Mouse (Mus musculus) CH12F3 (cell line): Measurements from ENCODE around the gene Siglece.
"Not testable (repeated sequence)": the region's sequence is repeated elsewhere in the genome, so short reads cannot be mapped to it uniquely, and the experiment has no call there.

Source experiments
- in situ Hi-C: fragments of 300-500 bp; cut with MboI; formaldehyde crosslinking; loops from 2 replicates; pipeline ENCODE4 v1.14.3; 2020; ENCODE audit warnings: low sequenced_read_pairs

Gene Siglece

GRCm38 (mm10) chr7:43660002-43660401 lies at the start of gene Siglece:
Gene Siglece, minus strand, starts transcription at chr7:43660161.
- in situ Hi-C loops: no loop called here

- in situ Hi-C loops: no loop called here
Observed at GRCm38 (mm10) chr7:43690118-43690517, 30.2 kb upstream of the Siglece start, which contains the start of gene Klk14. Gene Klk14, plus strand, starts transcription at chr7:43690418.

GRCm38 (mm10) chr7:43685088-43685487 lies 25.1 kb upstream of the Siglece start:
- in situ Hi-C loops: no loop called here

- in situ Hi-C loops: not testable (repeated sequence)
Observed at GRCm38 (mm10) chr7:43682511-43682910, 22.6 kb upstream of the Siglece start.

GRCm38 (mm10) chr7:43680960-43681359 lies 21.0 kb upstream of the Siglece start:
- in situ Hi-C loops: no loop called here

GRCm38 (mm10) chr7:43678517-43678916 lies 18.6 kb upstream of the Siglece start:
- in situ Hi-C loops: no loop called here

GRCm38 (mm10) chr7:43675091-43675490 lies 15.1 kb upstream of the Siglece start:
- in situ Hi-C loops: no loop called here

GRCm38 (mm10) chr7:43672581-43673260 lies 12.8 kb upstream of the Siglece start:
- in situ Hi-C loops: no loop called here

GRCm38 (mm10) chr7:43671809-43672580 lies 12.0 kb upstream of the Siglece start, which contains the start of gene Ctu1:
Gene Ctu1, plus strand, starts transcription at chr7:43672016.
- in situ Hi-C loops: no loop called here

GRCm38 (mm10) chr7:43671064-43671808 lies 11.3 kb upstream of the Siglece start:
- in situ Hi-C loops: no loop called here

GRCm38 (mm10) chr7:43668582-43668981 lies 8.6 kb upstream of the Siglece start:
- in situ Hi-C loops: no loop called here

GRCm38 (mm10) chr7:43667221-43667620 lies 7.3 kb upstream of the Siglece start:
- in situ Hi-C loops: not testable (repeated sequence)

- in situ Hi-C loops: no loop called here
Observed at GRCm38 (mm10) chr7:43662804-43663203, 2.8 kb upstream of the Siglece start.

GRCm38 (mm10) chr7:43656232-43656631 lies 3.7 kb downstream of the Siglece start:
- in situ Hi-C loops: no loop called here

GRCm38 (mm10) chr7:43654519-43654918 lies 5.4 kb downstream of the Siglece start:
- in situ Hi-C loops: no loop called here

- in situ Hi-C loops: no loop called here
Observed at GRCm38 (mm10) chr7:43652683-43653082, 7.3 kb downstream of the Siglece start.

GRCm38 (mm10) chr7:43643046-43643652 lies 16.8 kb downstream of the Siglece start:
- in situ Hi-C loops: no loop called here

- in situ Hi-C loops: no loop called here
Observed at GRCm38 (mm10) chr7:43642587-43642986, 17.4 kb downstream of the Siglece start.

GRCm38 (mm10) chr7:43637118-43637517 lies 22.8 kb downstream of the Siglece start:
- in situ Hi-C loops: no loop called here

- in situ Hi-C loops: no loop called here
Observed at GRCm38 (mm10) chr7:43636194-43636593, 23.8 kb downstream of the Siglece start.

- in situ Hi-C loops: no loop called here
Observed at GRCm38 (mm10) chr7:43634500-43634899, 25.5 kb downstream of the Siglece start, which contains the start of gene Ceacam18. Gene Ceacam18, plus strand, starts transcription at chr7:43634707.
